Mouse (Mus musculus): ENCODE results near the gene Cacna1e.

DNA sequence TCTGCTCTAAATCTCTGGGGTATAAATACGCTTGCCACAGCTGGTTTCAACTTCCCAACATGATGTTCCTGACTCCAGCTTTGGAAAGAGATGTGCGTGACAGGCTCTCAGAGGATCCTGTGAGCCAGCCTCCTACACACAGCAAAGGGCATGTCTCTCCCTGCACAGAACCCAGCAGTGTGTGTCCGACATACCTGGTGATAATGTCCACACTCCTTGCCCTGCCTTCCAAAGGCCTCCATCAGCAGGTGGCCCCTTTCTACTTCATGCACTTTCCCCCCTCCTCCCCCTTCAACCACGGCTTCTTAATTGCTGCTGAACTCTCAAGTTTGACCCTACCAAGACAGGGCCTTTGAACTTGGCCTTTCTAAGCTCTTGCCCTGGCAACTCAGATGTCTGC is 108.0 kb downstream of the Cacna1e start:
- TF ChIP-seq TAL1 (IDR thresholded peaks at IDR 0.05; ENCODE audit: low read length) = no peak
- TF ChIP-seq EP300 (IDR thresholded peaks at IDR 0.05; ENCODE audit: low read depth in 1 of 2, low read length in 2 of 2) = no peak
- TF ChIP-seq ZKSCAN1 (IDR thresholded peaks at IDR 0.05; ENCODE audit: low read depth, low read length) = no peak
- no peak for TF ChIP-seq E2F4 (IDR thresholded peaks at IDR 0.05; ENCODE audit: borderline replicate concordance, low read depth, low read length)
- TF ChIP-seq POLR2A (IDR thresholded peaks at IDR 0.05; ENCODE audit: control insufficient read depth in 1 of 2, insufficient read depth in 1 of 2, low read depth in 1 of 2, low read length in 2 of 2, poor library complexity in 1 of 2) = no peak
- no peak for TF ChIP-seq CTCF (IDR thresholded peaks at IDR 0.05 in 2 of 3, conservative IDR thresholded peaks at IDR 0.05 in 1 of 3; ENCODE audit: control insufficient read depth in 1 of 3, insufficient read depth in 1 of 3, low read depth in 2 of 3, low read length in 3 of 3, poor library complexity in 1 of 3, severe bottlenecking in 1 of 3)
- TF ChIP-seq GATA1 (IDR thresholded peaks at IDR 0.05; ENCODE audit: low read depth, low read length) = no peak
- no peak for TF ChIP-seq ETS1 (IDR thresholded peaks at IDR 0.05; ENCODE audit: low read depth, low read length)
- no peak for TF ChIP-seq USF2 (IDR thresholded peaks at IDR 0.05; ENCODE audit: borderline replicate concordance in 1 of 2, insufficient read depth in 1 of 2, low read depth in 1 of 2, low read length in 2 of 2)
- TF ChIP-seq KAT2A (conservative IDR thresholded peaks at IDR 0.05; ENCODE audit: low read depth, low read length) = no peak
